Mouse (Mus musculus) kidney, adult 8-10 months (tissue): ENCODE measurements around the gene Gm3183.
"Not testable (repeated sequence)": the region's sequence is repeated elsewhere in the genome, so short reads cannot be mapped to it uniquely, and the experiment has no call there.

Source experiments
- DNase-seq, 2 experiments: peaks; one replicate each; pipeline ENCODE4 v3.0.0; 2022

The Gm3183 gene

GRCm38 (mm10) chr5:94865136-94865535 lies at the start of gene Gm3183:
Gene Gm3183, plus strand, starts transcription at chr5:94865436.
- not testable (repeated sequence) for DNase-seq
